Mouse (Mus musculus) CH12.LX (cell line): ENCODE data around the gene Creb5. TPM values are rescaled to one million over a fixed set of nuclear protein-coding genes. Genes with fewer than 3 reads are reported as not detected.

Source experiments
- DNase-seq: peaks from one replicate; pipeline ENCODE4 v3.0.0-alpha.2; 2013; ENCODE audit errors: extremely low read depth
- H3K27ac ChIP-seq: 2 replicates; pipeline ENCODE4 v1.5.1; 2012; ENCODE audit warnings: low read depth, mild to moderate bottlenecking, control low read depth, moderate library complexity; ENCODE audit not compliant: insufficient read depth
- H3K27me3 ChIP-seq: replicated peaks from 2 replicates; pipeline ENCODE3; 2012; ENCODE audit warnings: inconsistent platforms
- H3K36me3 ChIP-seq, 2 experiments: replicated peaks in 1 of 2; 2 replicates each; pipeline versions ENCODE3 to v1.6.1; 2012; ENCODE audit warnings: inconsistent platforms in 1 of 2, low read length in 1 of 2, mild to moderate bottlenecking in 1 of 2, mixed read lengths in 1 of 2, moderate library complexity in 1 of 2; ENCODE audit not compliant: control insufficient read depth in 1 of 2, insufficient read depth in 1 of 2
- H3K4me1 ChIP-seq, 2 experiments: 2 replicates each; pipeline ENCODE4 v1.6.1; 2012; ENCODE audit warnings: inconsistent platforms in 1 of 2, moderate library complexity in 1 of 2; ENCODE audit not compliant: insufficient read depth in 2 of 2, control insufficient read depth in 1 of 2
- H3K4me2 ChIP-seq: 2 replicates; pipeline ENCODE4 v1.6.1; 2012; ENCODE audit warnings: low read depth, mild to moderate bottlenecking, control low read depth; ENCODE audit not compliant: poor library complexity, insufficient read depth, severe bottlenecking
- H3K4me3 ChIP-seq, 3 experiments: fragments of 150-350 bp in 1 of 3; sonication (generic) in 1 of 3; replicated peaks in 1 of 3; 2 replicates each; pipeline versions ENCODE3 to v1.5.1; 2011 to 2012; ENCODE audit warnings: low read depth in 2 of 3, low read length in 2 of 3, mild to moderate bottlenecking in 2 of 3, moderate library complexity in 2 of 3, control low read depth in 1 of 3, improper control_type of control experiment in 1 of 3, inconsistent platforms in 1 of 3, mixed read lengths in 1 of 3; ENCODE audit not compliant: poor library complexity in 1 of 3
- H3K79me2 ChIP-seq: replicated peaks from 2 replicates; pipeline ENCODE4 v1.6.1; 2012; ENCODE audit warnings: mild to moderate bottlenecking, moderate library complexity; ENCODE audit not compliant: control insufficient read depth, poor library complexity, insufficient read depth, severe bottlenecking; ENCODE audit errors: extremely low read depth
- H3K9ac ChIP-seq: 2 replicates; pipeline ENCODE4 v1.6.1; 2012; ENCODE audit warnings: low read depth, mild to moderate bottlenecking, control low read depth, moderate library complexity; ENCODE audit not compliant: insufficient read depth
- H3K9me3 ChIP-seq: replicated peaks from 2 replicates; pipeline ENCODE3; 2012; ENCODE audit warnings: low read length, inconsistent platforms, mixed read lengths
- BHLHE40 ChIP-seq: IDR thresholded peaks from 2 replicates; pipeline ENCODE4 v1.6.1; 2011; ENCODE audit warnings: mild to moderate bottlenecking, low read depth, low read length, improper control_type of control experiment
- CHD1 ChIP-seq: IDR thresholded peaks from 2 replicates; pipeline ENCODE4 v1.6.1; 2012; ENCODE audit warnings: low read depth, low read length, improper control_type of control experiment, inconsistent platforms
- E2F4 ChIP-seq: IDR thresholded peaks from 2 replicates; pipeline ENCODE4 v1.6.1; 2011; ENCODE audit warnings: low read depth, low read length, improper control_type of control experiment; ENCODE audit not compliant: insufficient replicate concordance
- ELF1 ChIP-seq: IDR thresholded peaks from 2 replicates; pipeline ENCODE4 v1.6.1; 2014; ENCODE audit warnings: low read depth, mild to moderate bottlenecking, inconsistent platforms, low read length, improper control_type of control experiment
- GABPA ChIP-seq: IDR thresholded peaks from 2 replicates; pipeline ENCODE4 v1.6.1; 2012; ENCODE audit warnings: low read depth, low read length, improper control_type of control experiment, inconsistent platforms; ENCODE audit not compliant: insufficient replicate concordance
- IRF4 ChIP-seq: IDR thresholded peaks from 2 replicates; pipeline ENCODE4 v1.6.1; 2014; ENCODE audit warnings: low read depth, mild to moderate bottlenecking, inconsistent platforms, low read length, improper control_type of control experiment
- JUND ChIP-seq: conservative IDR thresholded peaks from 2 replicates; pipeline ENCODE4 v1.6.1; 2011; ENCODE audit warnings: low read depth, low read length, improper control_type of control experiment
- MAZ ChIP-seq: IDR thresholded peaks from 2 replicates; pipeline ENCODE4 v1.6.1; 2012; ENCODE audit warnings: low read depth, mild to moderate bottlenecking, inconsistent platforms, low read length, improper control_type of control experiment, moderate library complexity
- MEF2A ChIP-seq: IDR thresholded peaks from 2 replicates; pipeline ENCODE4 v1.6.1; 2014; ENCODE audit warnings: low read depth, mild to moderate bottlenecking, inconsistent platforms, low read length, improper control_type of control experiment, borderline replicate concordance
- MYC ChIP-seq: IDR thresholded peaks from 2 replicates; pipeline ENCODE4 v1.6.1; 2011; ENCODE audit warnings: low read depth, mild to moderate bottlenecking, improper control_type of control experiment, low read length
- NELFE ChIP-seq: IDR thresholded peaks from 2 replicates; pipeline ENCODE4 v1.6.1; 2011; ENCODE audit warnings: low read depth, low read length, improper control_type of control experiment
- SMC3 ChIP-seq: IDR thresholded peaks from 2 replicates; pipeline ENCODE4 v1.6.1; 2011; ENCODE audit warnings: low read depth, low read length, improper control_type of control experiment
- TBP ChIP-seq: conservative IDR thresholded peaks from 2 replicates; pipeline ENCODE4 v1.6.1; 2011; ENCODE audit warnings: low read depth, low read length, improper control_type of control experiment
- UBTF ChIP-seq: IDR thresholded peaks from 2 replicates; pipeline ENCODE4 v1.6.1; 2012; ENCODE audit warnings: low read depth, mild to moderate bottlenecking, inconsistent platforms, low read length, improper control_type of control experiment, moderate library complexity
- USF1 ChIP-seq: IDR thresholded peaks from 2 replicates; pipeline ENCODE4 v1.6.1; 2014; ENCODE audit warnings: low read depth, mild to moderate bottlenecking, inconsistent platforms, low read length, improper control_type of control experiment
- USF2 ChIP-seq: conservative IDR thresholded peaks from 2 replicates; pipeline ENCODE4 v1.6.1; 2011; ENCODE audit warnings: low read depth, low read length, improper control_type of control experiment
- ZKSCAN1 ChIP-seq: IDR thresholded peaks from 2 replicates; pipeline ENCODE4 v1.6.1; 2012; ENCODE audit warnings: low read depth, inconsistent platforms, low read length, improper control_type of control experiment, borderline replicate concordance
- ZMIZ1 ChIP-seq: IDR thresholded peaks from 2 replicates; pipeline ENCODE4 v1.6.1; 2012; ENCODE audit warnings: low read depth, mild to moderate bottlenecking, inconsistent platforms, low read length, improper control_type of control experiment
- dilution Hi-C: fragments of 300-500 bp; cut with MboI; formaldehyde crosslinking; loops from 2 replicates; pipeline ENCODE4 v1.14.3; 2020; ENCODE audit warnings: low sequenced_read_pairs; ENCODE audit not compliant: extremely low pct_unique_long_range_greater_than_20kb, extremely low pct_ligation_motif_present
- in situ Hi-C: fragments of 300-500 bp; cut with MboI; formaldehyde crosslinking; loops from 3 replicates; pipeline ENCODE4 v1.14.3; 2019; ENCODE audit warnings: low sequenced_read_pairs, low pct_ligation_motif_present, low pct_unique_long_range_greater_than_20kb, mixed read lengths
- polyA plus RNA-seq: library from polyadenylated mRNA; unstranded; fragments of >175 nt; gene quantifications from 2 replicates; pipeline ENCODE4 v1.2.1, GENCODE M21; 2012; ENCODE audit warnings: low read depth; ENCODE audit not compliant: insufficient read length
- total RNA-seq, 2 experiments: library from RNA; depleted of rRNA; stranded (reverse); fragments of 300-350 nt in 1 of 2; fragments of >200 nt in 1 of 2; gene quantifications; 2 replicates each; pipeline ENCODE4 v1.2.3; 2012 to 2014

Gene Creb5
- total and polyA plus RNA-seq, 3 experiments = 0.68 to 2.1 (median 0.86) TPM

DNA sequence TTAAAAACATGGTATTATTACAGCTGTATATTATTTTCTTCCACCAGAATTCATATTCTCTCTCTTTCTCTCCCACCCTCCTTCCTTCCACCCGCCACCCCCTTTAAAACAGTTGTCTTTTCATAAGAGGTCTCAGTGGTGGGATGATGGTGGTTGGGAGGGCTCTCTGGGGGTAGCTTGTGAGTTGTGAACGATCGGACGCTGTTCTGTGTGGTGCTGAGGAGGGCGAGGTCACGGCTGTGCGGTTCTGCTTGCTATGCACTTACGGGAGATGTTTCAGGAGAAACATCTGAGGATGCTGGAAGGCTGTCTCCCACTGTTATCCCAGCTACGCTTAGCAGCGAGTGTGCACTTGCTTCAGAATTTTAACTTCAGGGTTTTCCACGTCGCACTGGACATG lies 287.0 kb downstream of the Creb5 start:
- H3K27ac ChIP-seq = no peak overlapping the region

DNA sequence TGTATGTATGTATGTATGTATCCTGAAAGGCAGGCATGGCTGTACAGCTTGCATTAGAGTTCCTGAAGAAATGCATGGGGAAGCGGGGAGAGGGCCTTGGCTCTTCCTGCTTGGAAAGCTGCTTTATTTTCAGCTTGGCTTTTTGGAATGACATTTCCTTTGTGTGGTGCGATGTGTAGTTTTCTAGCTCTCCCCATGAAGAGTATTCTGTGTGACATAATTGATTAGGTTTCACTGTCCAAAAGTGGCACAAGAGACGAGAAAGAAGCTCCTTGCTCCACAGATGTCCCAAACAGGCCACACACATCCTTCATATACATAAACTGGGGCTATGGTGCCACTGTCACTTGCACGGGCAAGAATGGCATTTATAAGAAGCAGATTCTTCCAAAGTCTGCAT lies 288.1 kb downstream of the Creb5 start:
- Histone ChIP-seq H3K4me2 (no peak overlapping the region), H3K4me1 (peaks cover 10 to 26% of the 10 kb centered on the region in 2 experiments; a peak in 3 of 4 replicates), H3K4me3 (peak overlapping the region in 2 of 3 experiments; percentile 35 to 55), H3K36me3 (no peaks in the 10 kb centered on the region), H3K79me2 (0 out of 2 replicates have a peak, but pooled peaks cover 3% of the 10 kb centered on the region), H3K9me3 (no peaks in the 10 kb centered on the region), H3K9ac (no peak overlapping the region), H3K27me3 (no peaks in the 10 kb centered on the region), H3K27ac (no peak overlapping the region)
- TF ChIP-seq E2F4 = no peak
- TF ChIP-seq TBP = no peak
- no peak for TF ChIP-seq CHD1
- TF ChIP-seq USF1 = no peak
- no peak for TF ChIP-seq GABPA
- no peak for TF ChIP-seq ZMIZ1
- no peak for TF ChIP-seq SMC3
- no peak for TF ChIP-seq JUND
- no peak for TF ChIP-seq UBTF
- no peak for TF ChIP-seq USF2
- no peak for TF ChIP-seq NELFE
- no peak for TF ChIP-seq ZKSCAN1
- TF ChIP-seq IRF4 = no peak
- dilution Hi-C loops (no loop called here), in situ Hi-C loops (no loop called here)
- DNase-seq = no peak

More for the DNA sequence above, 287.0 kb downstream of the Creb5 start:
- no peak overlapping the region; the same call in 1 of the 2 replicates for H3K9ac ChIP-seq
- H3K36me3 ChIP-seq = no peaks in the 10 kb centered on the region
- 0 out of 2 replicates have a peak, but pooled peaks cover 3% of the 10 kb centered on the region for H3K79me2 ChIP-seq
- TF ChIP-seq ELF1 (no peak), JUND (no peak), NELFE (no peak), BHLHE40 (no peak), USF2 (no peak), ZKSCAN1 (no peak), MYC (no peak), MEF2A (no peak), IRF4 (no peak), SMC3 (no peak), MAZ (no peak)
- dilution Hi-C loops = no loop called here
- H3K27me3 ChIP-seq = no peaks in the 10 kb centered on the region
- DNase-seq = no peak
- no peak overlapping the region; the same call in 1 of the 2 replicates for H3K4me2 ChIP-seq
- H3K9me3 ChIP-seq = no peaks in the 10 kb centered on the region
- H3K4me3 ChIP-seq = peak overlapping the region in 2 of 3 experiments; percentile 30 to 55
- H3K4me1 ChIP-seq = peaks cover 10 to 28% of the 10 kb centered on the region in 2 experiments; a peak in 3 of 4 replicates
- in situ Hi-C loops = no loop called here
